Mouse (Mus musculus) CH12.LX (cell line): ENCODE results near the gene 2900011O08Rik.

Experiments
- CTCF ChIP-seq, 2 experiments: IDR thresholded peaks in 1 of 2; conservative IDR thresholded peaks in 1 of 2; 2 replicates each; pipeline ENCODE4 v1.5.1; 2011 to 2012; ENCODE audit warnings: low read depth in 2 of 2, low read length in 2 of 2, improper control_type of control experiment in 1 of 2, inconsistent platforms in 1 of 2, mild to moderate bottlenecking in 1 of 2, moderate library complexity in 1 of 2
- EP300 ChIP-seq: IDR thresholded peaks from 2 replicates; pipeline ENCODE4 v1.6.1; 2011; ENCODE audit warnings: low read length, improper control_type of control experiment
- JUND ChIP-seq: conservative IDR thresholded peaks from 2 replicates; pipeline ENCODE4 v1.6.1; 2011; ENCODE audit warnings: low read depth, low read length, improper control_type of control experiment
- KAT2A ChIP-seq: IDR thresholded peaks from 2 replicates; pipeline ENCODE4 v1.6.1; 2012; ENCODE audit warnings: low read length, improper control_type of control experiment, inconsistent platforms; ENCODE audit not compliant: insufficient replicate concordance
- NELFE ChIP-seq: IDR thresholded peaks from 2 replicates; pipeline ENCODE4 v1.6.1; 2011; ENCODE audit warnings: low read depth, low read length, improper control_type of control experiment
- POLR2A ChIP-seq: IDR thresholded peaks from 2 replicates; pipeline ENCODE4 v1.6.1; 2011; ENCODE audit warnings: low read depth, mild to moderate bottlenecking, improper control_type of control experiment, low read length
- SIN3A ChIP-seq: IDR thresholded peaks from 2 replicates; pipeline ENCODE4 v1.6.1; 2012; ENCODE audit warnings: low read length, improper control_type of control experiment, inconsistent platforms

DNA sequence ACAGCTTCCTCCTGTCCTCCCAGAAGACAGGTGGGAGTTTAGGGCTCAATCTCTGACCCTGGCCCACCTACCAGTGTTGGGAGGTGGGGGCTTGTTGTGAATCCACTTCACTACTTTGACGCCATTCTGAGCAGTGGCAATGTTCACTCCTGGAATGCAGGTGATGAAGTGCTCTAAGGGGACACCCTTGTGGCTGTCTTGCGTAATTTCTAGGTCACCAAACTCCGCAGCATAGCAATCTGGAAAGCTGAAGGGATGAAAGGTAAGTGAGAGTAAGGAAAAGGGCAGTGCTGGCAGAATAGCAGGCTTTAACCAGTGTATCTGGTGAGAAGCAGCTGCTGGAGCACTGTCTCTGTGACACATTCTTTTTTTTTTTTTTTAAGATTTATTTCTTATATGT lies 145.0 kb downstream of the 2900011O08Rik start:
- no peak for TF ChIP-seq NELFE
- TF ChIP-seq KAT2A, result no peak
- no peak for TF ChIP-seq SIN3A
- no peak for TF ChIP-seq EP300
- TF ChIP-seq POLR2A, result no peak
- peak in 1 of 2 experiments; percentile 41; a peak in 2 of 4 replicates for TF ChIP-seq CTCF (conservative IDR thresholded peaks at IDR 0.05 in 1 of 2, IDR thresholded peaks at IDR 0.05 in 1 of 2; ENCODE audit: low read depth in 2 of 2, low read length in 2 of 2)
- no peak for TF ChIP-seq JUND
